Mouse (Mus musculus) CH12.LX (cell line): ENCODE measurements around the gene Kcne4. TPM values are rescaled to one million over a fixed set of nuclear protein-coding genes. Genes with fewer than 3 reads are reported as not detected.

ENCODE experiments used
- DNase-seq: peaks from one replicate; pipeline ENCODE4 v3.0.0-alpha.2; 2013; ENCODE audit errors: extremely low read depth
- H3K27ac ChIP-seq: 2 replicates; pipeline ENCODE4 v1.5.1; 2012; ENCODE audit warnings: low read depth, mild to moderate bottlenecking, control low read depth, moderate library complexity; ENCODE audit not compliant: insufficient read depth
- H3K27me3 ChIP-seq: replicated peaks from 2 replicates; pipeline ENCODE3; 2012; ENCODE audit warnings: inconsistent platforms
- H3K36me3 ChIP-seq, 2 experiments: replicated peaks in 1 of 2; 2 replicates each; pipeline versions ENCODE3 to v1.6.1; 2012; ENCODE audit warnings: inconsistent platforms in 1 of 2, low read length in 1 of 2, mild to moderate bottlenecking in 1 of 2, mixed read lengths in 1 of 2, moderate library complexity in 1 of 2; ENCODE audit not compliant: control insufficient read depth in 1 of 2, insufficient read depth in 1 of 2
- H3K4me1 ChIP-seq, 2 experiments: 2 replicates each; pipeline ENCODE4 v1.6.1; 2012; ENCODE audit warnings: inconsistent platforms in 1 of 2, moderate library complexity in 1 of 2; ENCODE audit not compliant: insufficient read depth in 2 of 2, control insufficient read depth in 1 of 2
- H3K4me2 ChIP-seq: 2 replicates; pipeline ENCODE4 v1.6.1; 2012; ENCODE audit warnings: low read depth, mild to moderate bottlenecking, control low read depth; ENCODE audit not compliant: poor library complexity, insufficient read depth, severe bottlenecking
- H3K4me3 ChIP-seq, 3 experiments: fragments of 150-350 bp in 1 of 3; sonication (generic) in 1 of 3; replicated peaks in 1 of 3; 2 replicates each; pipeline versions ENCODE3 to v1.5.1; 2011 to 2012; ENCODE audit warnings: low read depth in 2 of 3, low read length in 2 of 3, mild to moderate bottlenecking in 2 of 3, moderate library complexity in 2 of 3, control low read depth in 1 of 3, improper control_type of control experiment in 1 of 3, inconsistent platforms in 1 of 3, mixed read lengths in 1 of 3; ENCODE audit not compliant: poor library complexity in 1 of 3
- H3K79me2 ChIP-seq: replicated peaks from 2 replicates; pipeline ENCODE4 v1.6.1; 2012; ENCODE audit warnings: mild to moderate bottlenecking, moderate library complexity; ENCODE audit not compliant: control insufficient read depth, poor library complexity, insufficient read depth, severe bottlenecking; ENCODE audit errors: extremely low read depth
- H3K9ac ChIP-seq: 2 replicates; pipeline ENCODE4 v1.6.1; 2012; ENCODE audit warnings: low read depth, mild to moderate bottlenecking, control low read depth, moderate library complexity; ENCODE audit not compliant: insufficient read depth
- H3K9me3 ChIP-seq: replicated peaks from 2 replicates; pipeline ENCODE3; 2012; ENCODE audit warnings: low read length, inconsistent platforms, mixed read lengths
- E2F4 ChIP-seq: IDR thresholded peaks from 2 replicates; pipeline ENCODE4 v1.6.1; 2011; ENCODE audit warnings: low read depth, low read length, improper control_type of control experiment; ENCODE audit not compliant: insufficient replicate concordance
- GABPA ChIP-seq: IDR thresholded peaks from 2 replicates; pipeline ENCODE4 v1.6.1; 2012; ENCODE audit warnings: low read depth, low read length, improper control_type of control experiment, inconsistent platforms; ENCODE audit not compliant: insufficient replicate concordance
- JUN ChIP-seq: IDR thresholded peaks from 2 replicates; pipeline ENCODE4 v1.6.1; 2011; ENCODE audit warnings: low read depth, mild to moderate bottlenecking, low read length, improper control_type of control experiment, moderate library complexity; ENCODE audit not compliant: insufficient read depth
- KAT2A ChIP-seq: IDR thresholded peaks from 2 replicates; pipeline ENCODE4 v1.6.1; 2012; ENCODE audit warnings: low read length, improper control_type of control experiment, inconsistent platforms; ENCODE audit not compliant: insufficient replicate concordance
- MYC ChIP-seq: IDR thresholded peaks from 2 replicates; pipeline ENCODE4 v1.6.1; 2011; ENCODE audit warnings: low read depth, mild to moderate bottlenecking, improper control_type of control experiment, low read length
- POLR2A ChIP-seq: IDR thresholded peaks from 2 replicates; pipeline ENCODE4 v1.6.1; 2011; ENCODE audit warnings: low read depth, mild to moderate bottlenecking, improper control_type of control experiment, low read length
- POLR2AphosphoS2 ChIP-seq: IDR thresholded peaks from 2 replicates; pipeline ENCODE4 v1.6.1; 2011; ENCODE audit warnings: low read depth, low read length, improper control_type of control experiment
- RAD21 ChIP-seq: IDR thresholded peaks from 2 replicates; pipeline ENCODE4 v1.6.1; 2011; ENCODE audit warnings: low read depth, mild to moderate bottlenecking, low read length, improper control_type of control experiment, moderate library complexity
- SMC3 ChIP-seq: IDR thresholded peaks from 2 replicates; pipeline ENCODE4 v1.6.1; 2011; ENCODE audit warnings: low read depth, low read length, improper control_type of control experiment
- TBP ChIP-seq: conservative IDR thresholded peaks from 2 replicates; pipeline ENCODE4 v1.6.1; 2011; ENCODE audit warnings: low read depth, low read length, improper control_type of control experiment
- ZMIZ1 ChIP-seq: IDR thresholded peaks from 2 replicates; pipeline ENCODE4 v1.6.1; 2012; ENCODE audit warnings: low read depth, mild to moderate bottlenecking, inconsistent platforms, low read length, improper control_type of control experiment
- ZNF384 ChIP-seq: IDR thresholded peaks from 2 replicates; pipeline ENCODE4 v1.6.1; 2012; ENCODE audit warnings: low read depth, low read length, improper control_type of control experiment, inconsistent platforms
- dilution Hi-C: fragments of 300-500 bp; cut with MboI; formaldehyde crosslinking; loops from 2 replicates; pipeline ENCODE4 v1.14.3; 2020; ENCODE audit warnings: low sequenced_read_pairs; ENCODE audit not compliant: extremely low pct_unique_long_range_greater_than_20kb, extremely low pct_ligation_motif_present
- in situ Hi-C: fragments of 300-500 bp; cut with MboI; formaldehyde crosslinking; loops from 3 replicates; pipeline ENCODE4 v1.14.3; 2019; ENCODE audit warnings: low sequenced_read_pairs, low pct_ligation_motif_present, low pct_unique_long_range_greater_than_20kb, mixed read lengths
- polyA plus RNA-seq: library from polyadenylated mRNA; unstranded; fragments of >175 nt; gene quantifications from 2 replicates; pipeline ENCODE4 v1.2.1, GENCODE M21; 2012; ENCODE audit warnings: low read depth; ENCODE audit not compliant: insufficient read length
- total RNA-seq, 2 experiments: library from RNA; depleted of rRNA; stranded (reverse); fragments of 300-350 nt in 1 of 2; fragments of >200 nt in 1 of 2; gene quantifications; 2 replicates each; pipeline ENCODE4 v1.2.3; 2012 to 2014

Kcne4 gene
- total and polyA plus RNA-seq, 3 experiments: not detected

DNA sequence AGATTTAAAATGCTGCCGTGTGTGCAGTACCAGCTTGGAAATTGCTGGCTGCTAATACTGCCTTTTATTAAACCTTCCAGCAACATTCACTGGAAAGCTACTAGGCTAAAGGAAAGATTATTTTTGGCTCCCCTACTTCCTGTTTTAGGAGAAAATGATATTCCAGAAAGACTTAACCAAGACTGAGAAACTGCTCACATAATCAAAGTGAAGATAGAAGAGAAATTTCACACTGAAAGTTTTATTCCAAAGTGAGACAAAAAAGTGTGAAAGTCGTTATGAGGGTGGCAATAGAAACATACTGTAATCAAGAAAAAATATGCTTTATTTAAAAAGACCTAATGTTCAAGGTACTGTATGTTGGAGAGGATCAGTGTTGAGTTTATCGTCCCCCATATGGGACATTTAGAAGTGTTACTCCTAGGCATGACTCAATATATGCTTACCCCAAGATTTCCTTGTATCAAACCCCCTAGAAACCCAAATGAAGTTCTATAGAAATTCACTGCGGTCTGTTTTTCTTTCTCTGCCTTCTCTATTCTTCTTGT lies 48.3 kb downstream of the Kcne4 start:
- dilution Hi-C loops: no loop called here
- in situ Hi-C loops: no loop called here
- no peak for TF ChIP-seq KAT2A
- H3K27me3 ChIP-seq: no peaks in the 10 kb centered on the region
- H3K27ac ChIP-seq: no peak overlapping the region
- no peak overlapping the region for H3K9ac ChIP-seq
- peaks cover 3 to 4% of the 10 kb centered on the region in 2 experiments; a peak in 3 of 4 replicates for H3K4me1 ChIP-seq
- DNase-seq: no peak
- no peak overlapping the region for H3K4me2 ChIP-seq
- no peaks in the 10 kb centered on the region for H3K36me3 ChIP-seq
- no peaks in the 10 kb centered on the region for H3K9me3 ChIP-seq
- no peak overlapping the region for H3K4me3 ChIP-seq
- H3K79me2 ChIP-seq: no peaks in the 10 kb centered on the region

DNA sequence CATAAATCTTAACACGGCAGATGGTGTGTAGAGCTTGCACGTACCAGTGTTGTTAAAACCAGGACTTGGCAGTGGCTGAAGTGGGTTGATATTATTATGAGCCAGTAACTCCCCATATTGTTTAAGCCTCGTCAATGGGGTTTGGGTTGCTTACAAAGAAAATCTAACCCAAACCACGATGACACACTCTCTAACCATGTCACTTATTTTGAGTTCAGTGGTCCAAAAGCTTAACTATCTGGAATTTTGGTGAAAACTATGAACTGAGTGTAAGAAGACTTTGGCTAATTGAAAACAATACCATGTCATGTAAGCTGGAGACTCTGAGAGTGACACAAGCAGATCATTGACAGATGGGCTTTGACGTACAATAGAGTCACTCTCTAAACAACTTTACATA lies 49.4 kb downstream of the Kcne4 start:
- in situ Hi-C loops (no loop called here), dilution Hi-C loops (no loop called here)
- no peak overlapping the region for H3K9ac ChIP-seq
- no peak for DNase-seq
- H3K4me1 ChIP-seq: no peaks in the 10 kb centered on the region
- TF ChIP-seq E2F4 (no peak), GABPA (no peak)
- no peak overlapping the region for H3K27ac ChIP-seq
- no peaks in the 10 kb centered on the region for H3K79me2 ChIP-seq
- H3K4me2 ChIP-seq: no peak overlapping the region
- H3K27me3 ChIP-seq: no peaks in the 10 kb centered on the region
- no peaks in the 10 kb centered on the region for H3K9me3 ChIP-seq
- no peak overlapping the region for H3K4me3 ChIP-seq
- H3K36me3 ChIP-seq: no peaks in the 10 kb centered on the region

DNA sequence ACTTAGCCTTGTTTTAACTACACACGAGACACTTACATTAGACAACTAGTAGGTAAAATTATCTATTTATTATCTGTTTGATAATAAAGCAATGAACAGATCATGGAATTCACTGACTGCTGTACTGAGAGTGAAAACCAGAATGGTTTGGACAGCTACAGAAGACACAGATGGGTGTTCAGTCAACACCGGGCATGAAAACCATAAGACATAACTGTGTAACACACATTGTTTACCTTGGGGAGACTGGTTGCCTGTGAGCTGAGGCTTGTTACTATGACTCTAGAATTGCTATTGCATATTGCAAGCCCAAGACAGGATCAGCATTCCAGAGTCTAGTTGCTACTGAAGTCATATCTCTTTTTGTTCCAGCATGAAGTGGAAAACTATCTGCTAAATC lies 49.9 kb downstream of the Kcne4 start:
- H3K4me3 ChIP-seq: no peak overlapping the region
- no peak overlapping the region for H3K9ac ChIP-seq
- no peak for DNase-seq
- no peak overlapping the region for H3K27ac ChIP-seq
- H3K27me3 ChIP-seq: no peaks in the 10 kb centered on the region
- H3K4me2 ChIP-seq: no peak overlapping the region
- H3K4me1 ChIP-seq: no peaks in the 10 kb centered on the region
- TF ChIP-seq SMC3: no peak
- TF ChIP-seq JUN: no peak
- TF ChIP-seq POLR2AphosphoS2: no peak
- TF ChIP-seq KAT2A: no peak
- no peak for TF ChIP-seq MYC
- TF ChIP-seq ZMIZ1: no peak
- no peak for TF ChIP-seq RAD21
- no peak for TF ChIP-seq TBP
- no peak for TF ChIP-seq POLR2A
- TF ChIP-seq ZNF384: no peak
- no peaks in the 10 kb centered on the region for H3K79me2 ChIP-seq
- dilution Hi-C loops (no loop called here), in situ Hi-C loops (no loop called here)
- H3K9me3 ChIP-seq: no peaks in the 10 kb centered on the region
- no peaks in the 10 kb centered on the region for H3K36me3 ChIP-seq

Other genes with a start within 250 kb of the Kcne4 start
- gene Acsl3, start 158.9 kb upstream of the Kcne4 start, total RNA-seq (2012; rRNA removed): 19.0 and 21.4 TPM in 2 replicates
- gene Acsl3, start 158.9 kb upstream of the Kcne4 start, total RNA-seq (2014; rRNA removed): 55.4 and 57.5 TPM in 2 replicates
- gene Acsl3, start 158.9 kb upstream of the Kcne4 start, polyA plus RNA-seq: 24.9 and 25.3 TPM in 2 replicates
- 6.9 and 8.9 TPM in 2 replicates for gene Utp14b, start 158.7 kb upstream of the Kcne4 start, total RNA-seq (2012; rRNA removed)
- 11.4 and 13.0 TPM in 2 replicates for gene Utp14b, start 158.7 kb upstream of the Kcne4 start, total RNA-seq (2014; rRNA removed)
- 10.4 and 11.0 TPM in 2 replicates for gene Utp14b, start 158.7 kb upstream of the Kcne4 start, polyA plus RNA-seq